Mouse (Mus musculus): ENCODE measurements around the gene Ftl1-ps1.

GRCm38 (mm10) chr13:74399298-74399839, at the start of gene Ftl1-ps1:
- TF ChIP-seq EP300 (optimal IDR thresholded peaks at IDR 0.05) (no peak), CTCF (IDR thresholded peaks at IDR 0.05; ENCODE audit: low read depth) (no peak)

Measured in stomach, postnatal 0 days (tissue).